Mouse (Mus musculus) splenic B cell, adult 2 months (primary cell): ENCODE data around the gene Cdc6.
"Not testable (repeated sequence)": the region's sequence is repeated elsewhere in the genome, so short reads cannot be mapped to it uniquely, and the experiment has no call there.

Experiments used
- DNase-seq: peaks from one replicate; pipeline ENCODE4 v3.0.0-alpha.2; 2011; ENCODE audit warnings: low read depth, low spot score
- H3K27me3 ChIP-seq: 2 replicates; pipeline ENCODE4 v1.6.1; 2012; ENCODE audit warnings: mild to moderate bottlenecking, low read length, moderate library complexity, mixed read lengths; ENCODE audit not compliant: control insufficient read depth, poor library complexity, insufficient read depth, severe bottlenecking
- H3K36me3 ChIP-seq: 2 replicates; pipeline ENCODE4 v1.6.1; 2012; ENCODE audit warnings: mild to moderate bottlenecking, low read length, moderate library complexity, mixed read lengths; ENCODE audit not compliant: control insufficient read depth, poor library complexity, insufficient read depth, severe bottlenecking

The Cdc6 gene

GRCm38 (mm10) chr11:98892426-98892825 is 15.2 kb upstream of the Cdc6 start:
- no peaks in the 10 kb centered on the region for H3K27me3 ChIP-seq

GRCm38 (mm10) chr11:98900529-98901125 is 7.0 kb upstream of the Cdc6 start:
- no peaks in the 10 kb centered on the region for H3K27me3 ChIP-seq
- DNase-seq, result peak; percentile 20
- H3K36me3 ChIP-seq, result peaks cover 18% of the 10 kb centered on the region

More at GRCm38 (mm10) chr11:98892426-98892825, 15.2 kb upstream of the Cdc6 start:
- peaks cover 27% of the 10 kb centered on the region for H3K36me3 ChIP-seq
- DNase-seq, result no peak

GRCm38 (mm10) chr11:98902621-98903245 is 4.9 kb upstream of the Cdc6 start:
- H3K36me3 ChIP-seq, result peaks cover 12% of the 10 kb centered on the region
- no peak for DNase-seq
- H3K27me3 ChIP-seq, result no peaks in the 10 kb centered on the region

GRCm38 (mm10) chr11:98904577-98904976 is 3.0 kb upstream of the Cdc6 start:
- DNase-seq, result no peak
- H3K27me3 ChIP-seq, result no peaks in the 10 kb centered on the region
- H3K36me3 ChIP-seq, result peaks cover 4% of the 10 kb centered on the region

GRCm38 (mm10) chr11:98905033-98905432 is 2.6 kb upstream of the Cdc6 start:
- DNase-seq, result no peak
- Histone ChIP-seq H3K27me3 (no peaks in the 10 kb centered on the region), H3K36me3 (peaks cover 2% of the 10 kb centered on the region)

- H3K36me3 ChIP-seq, result peaks cover 2% of the 10 kb centered on the region
- no peak for DNase-seq
- H3K27me3 ChIP-seq, result no peaks in the 10 kb centered on the region; the same call in 1 of the 2 replicates
Measured at GRCm38 (mm10) chr11:98905583-98905982, 2.0 kb upstream of the Cdc6 start.

GRCm38 (mm10) chr11:98907063-98907436 is 551 bp upstream of the Cdc6 start:
- DNase-seq, result no peak
- Histone ChIP-seq H3K27me3 (no peaks in the 10 kb centered on the region; the same call in 1 of the 2 replicates), H3K36me3 (peaks cover 2% of the 10 kb centered on the region)

GRCm38 (mm10) chr11:98909654-98910053 is 2.1 kb downstream of the Cdc6 start:
- H3K36me3 ChIP-seq, result no peaks in the 10 kb centered on the region; the same call in 1 of the 2 replicates
- no peaks in the 10 kb centered on the region; the same call in 1 of the 2 replicates for H3K27me3 ChIP-seq
- DNase-seq, result peak; percentile 81

- no peaks in the 10 kb centered on the region; the same call in 1 of the 2 replicates for H3K36me3 ChIP-seq
- DNase-seq, result no peak
- no peaks in the 10 kb centered on the region; the same call in 1 of the 2 replicates for H3K27me3 ChIP-seq
Measured at GRCm38 (mm10) chr11:98910415-98910814, 2.8 kb downstream of the Cdc6 start.

- no peaks in the 10 kb centered on the region; the same call in 1 of the 2 replicates for H3K27me3 ChIP-seq
- no peak for DNase-seq
- H3K36me3 ChIP-seq, result no peaks in the 10 kb centered on the region
Measured at GRCm38 (mm10) chr11:98911498-98911897, 3.9 kb downstream of the Cdc6 start.

GRCm38 (mm10) chr11:98914196-98914595 is 6.6 kb downstream of the Cdc6 start:
- DNase-seq, result no peak
- no peaks in the 10 kb centered on the region for H3K36me3 ChIP-seq
- H3K27me3 ChIP-seq, result no peaks in the 10 kb centered on the region; the same call in 1 of the 2 replicates

GRCm38 (mm10) chr11:98916376-98916775 is 8.8 kb downstream of the Cdc6 start:
- not testable (repeated sequence) for H3K36me3 ChIP-seq, H3K27me3 ChIP-seq
- DNase-seq, result peak; percentile 69

- no peaks in the 10 kb centered on the region for H3K27me3 ChIP-seq
- no peak for DNase-seq
- H3K36me3 ChIP-seq, result no peaks in the 10 kb centered on the region
Measured at GRCm38 (mm10) chr11:98917428-98918005, 9.9 kb downstream of the Cdc6 start.

- Histone ChIP-seq H3K27me3 (no peaks in the 10 kb centered on the region), H3K36me3 (no peaks in the 10 kb centered on the region)
- peak; percentile 49 for DNase-seq
Measured at GRCm38 (mm10) chr11:98918231-98918630, 10.6 kb downstream of the Cdc6 start.

GRCm38 (mm10) chr11:98919009-98919408 is 11.4 kb downstream of the Cdc6 start:
- DNase-seq, result no peak
- no peaks in the 10 kb centered on the region for H3K27me3 ChIP-seq
- no peaks in the 10 kb centered on the region for H3K36me3 ChIP-seq
